Mouse (Mus musculus) gastrocnemius, adult 8-10 months (tissue): Measurements from ENCODE around the gene Erv3. TPM values are rescaled to one million over a fixed set of nuclear protein-coding genes. Genes with fewer than 3 reads are reported as not detected.

Experiments used
- DNase-seq, 2 experiments: peaks; one replicate each; pipeline ENCODE4 v3.0.0; 2022; ENCODE audit warnings: low spot score in 2 of 2
- total RNA-seq, 4 experiments: library from RNA; stranded (reverse); gene quantifications; 2 replicates each; pipeline ENCODE4 v1.2.4; 2022

The Erv3 gene
- total RNA-seq, 4 experiments from 2014 or later = not detected

- no peak for DNase-seq
These were observed 34.0 kb downstream of the Erv3 start for GRCm38 (mm10) chr2:131825498-131825897.

GRCm38 (mm10) chr2:131823931-131824330 is 35.6 kb downstream of the Erv3 start:
- DNase-seq = no peak

GRCm38 (mm10) chr2:131822492-131822891 is 37.1 kb downstream of the Erv3 start:
- DNase-seq = no peak

GRCm38 (mm10) chr2:131821708-131821990 is 37.9 kb downstream of the Erv3 start:
- DNase-seq = no peak

- DNase-seq = peak; percentile 45 to 57
These were observed 38.4 kb downstream of the Erv3 start for GRCm38 (mm10) chr2:131820932-131821707.

GRCm38 (mm10) chr2:131820088-131820675 is 39.4 kb downstream of the Erv3 start:
- DNase-seq = peak; percentile 59 to 61

GRCm38 (mm10) chr2:131814327-131814726 is 45.2 kb downstream of the Erv3 start:
- no peak for DNase-seq

GRCm38 (mm10) chr2:131813437-131813836 is 46.1 kb downstream of the Erv3 start:
- no peak for DNase-seq

GRCm38 (mm10) chr2:131812480-131813137 is 46.9 kb downstream of the Erv3 start:
- peak in 1 of 2 experiments; percentile 17 for DNase-seq

- no peak for DNase-seq
These were observed 47.9 kb downstream of the Erv3 start for GRCm38 (mm10) chr2:131811607-131812006.

GRCm38 (mm10) chr2:131808856-131809255 is 50.7 kb downstream of the Erv3 start:
- no peak for DNase-seq

GRCm38 (mm10) chr2:131807660-131808059 is 51.9 kb downstream of the Erv3 start:
- no peak for DNase-seq

- no peak for DNase-seq
These were observed 52.7 kb downstream of the Erv3 start for GRCm38 (mm10) chr2:131806863-131807262.

GRCm38 (mm10) chr2:131805306-131805705 is 54.2 kb downstream of the Erv3 start:
- no peak for DNase-seq

GRCm38 (mm10) chr2:131803801-131804200 is 55.7 kb downstream of the Erv3 start:
- DNase-seq = no peak

Other genes with a start within 250 kb of the Erv3 start
- 100 to 1,000 TPM in 2 of 4 experiments, 10 to 100 TPM in 2; 99.4 to 117 (median 102) TPM for gene Prnp, start 50.2 kb upstream of the Erv3 start, total RNA-seq
- not detected for gene Prn, start 50.2 kb upstream of the Erv3 start, total RNA-seq
- gene Prnd, start 91.1 kb upstream of the Erv3 start, total RNA-seq = under 1 TPM in 2 of 4 experiments, not detected in 2; 0.10 to 0.40 TPM
- 1 to 10 TPM; 1.3 to 4.1 (median 2.4) TPM for gene Rassf2, start 170.5 kb upstream of the Erv3 start, total RNA-seq